Mouse (Mus musculus) yolk sac, embryonic 10.5 days (tissue): ENCODE measurements around the gene Mbnl1.
A peak's percentile ranks its signal among the peaks of the same experiment; 100 is the strongest.
"Not testable (repeated sequence)": the region's sequence is repeated elsewhere in the genome, so short reads cannot be mapped to it uniquely, and the experiment has no call there.

Experiments used
- DNase-seq: peaks from one replicate; pipeline ENCODE4 v3.0.0-alpha.2; 2017; ENCODE audit warnings: low spot score

Mbnl1 gene

GRCm38 (mm10) chr3:60489509-60489908 is 16.9 kb downstream of the Mbnl1 start:
- DNase-seq, result no peak

GRCm38 (mm10) chr3:60494774-60495535 is 22.3 kb downstream of the Mbnl1 start:
- DNase-seq, result not testable (repeated sequence)

DNA sequence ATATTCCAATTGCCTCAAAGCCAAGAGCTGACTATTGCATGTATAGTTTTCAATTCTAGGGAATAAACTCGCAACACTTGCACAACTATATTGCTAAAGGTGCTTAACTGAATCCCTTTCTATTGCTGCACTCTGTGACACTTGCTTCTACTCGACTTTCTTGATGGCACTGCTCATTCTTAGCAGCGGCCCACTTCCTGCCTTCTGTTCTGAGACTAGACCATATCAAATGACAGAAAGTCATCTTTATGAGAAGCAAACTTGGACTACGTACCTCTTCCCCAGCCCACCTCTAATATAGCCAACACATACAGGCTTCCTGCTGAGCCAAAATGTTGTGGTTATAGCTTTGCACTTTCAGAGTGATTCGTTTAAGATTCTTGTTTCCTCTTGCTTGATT is 23.6 kb downstream of the Mbnl1 start:
- DNase-seq, result no peak

GRCm38 (mm10) chr3:60498151-60498550 is 25.5 kb downstream of the Mbnl1 start:
- DNase-seq, result no peak

DNA sequence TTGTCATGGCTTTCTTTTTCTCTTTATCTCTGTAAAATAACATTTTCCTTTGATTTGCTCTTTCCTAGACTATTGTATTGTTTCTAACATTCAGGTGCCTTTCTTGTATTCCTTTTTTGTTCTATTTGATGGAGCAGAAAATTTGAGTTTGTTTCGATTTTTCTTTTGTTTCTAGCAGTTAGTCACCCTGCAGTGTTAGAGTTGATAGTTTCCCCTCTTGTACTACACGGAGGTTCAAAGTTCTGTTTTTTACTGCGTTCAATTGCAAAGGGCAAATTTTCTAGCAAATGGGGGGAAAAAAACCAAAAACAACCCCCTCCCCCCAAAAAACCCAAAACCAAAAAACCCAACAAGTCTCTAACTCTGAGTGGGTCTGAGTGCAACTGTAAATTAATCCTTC is 26.0 kb downstream of the Mbnl1 start:
- DNase-seq, result no peak

GRCm38 (mm10) chr3:60499157-60499578 is 26.5 kb downstream of the Mbnl1 start:
- no peak for DNase-seq

GRCm38 (mm10) chr3:60499718-60500450 is 27.3 kb downstream of the Mbnl1 start:
- peak; percentile 36 for DNase-seq

GRCm38 (mm10) chr3:60500571-60501527 is 28.2 kb downstream of the Mbnl1 start:
- DNase-seq, result peak; percentile 75

DNA sequence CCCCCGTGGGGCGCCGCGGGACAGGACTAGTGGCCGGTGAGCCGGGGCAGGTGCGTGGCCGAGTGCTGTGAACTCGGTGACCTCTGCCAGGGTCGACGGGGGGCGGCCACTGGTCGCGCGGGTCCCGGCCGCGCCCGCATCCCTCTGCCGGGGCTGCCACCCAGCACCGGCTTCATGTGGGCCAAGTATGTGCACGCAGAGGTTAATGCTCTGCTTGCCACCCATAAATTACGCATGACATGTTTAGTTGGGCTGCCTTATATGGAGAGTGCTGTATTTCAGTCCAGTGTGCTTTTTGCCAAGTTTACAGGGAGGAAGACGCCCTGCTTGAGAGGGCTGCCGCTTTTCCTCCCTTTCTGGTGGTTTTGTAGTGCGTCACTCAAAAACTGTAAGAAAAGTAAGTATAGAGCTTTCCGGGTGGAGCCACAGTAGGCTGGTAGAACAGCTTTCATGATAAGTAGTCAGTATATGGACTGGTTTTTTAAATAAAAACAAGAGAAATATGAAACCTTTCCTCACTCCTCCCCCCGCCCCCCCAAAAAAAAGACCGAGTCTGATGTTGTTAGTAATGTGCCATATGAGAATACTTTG is 29.0 kb downstream of the Mbnl1 start:
- peak; percentile 73 for DNase-seq

DNA sequence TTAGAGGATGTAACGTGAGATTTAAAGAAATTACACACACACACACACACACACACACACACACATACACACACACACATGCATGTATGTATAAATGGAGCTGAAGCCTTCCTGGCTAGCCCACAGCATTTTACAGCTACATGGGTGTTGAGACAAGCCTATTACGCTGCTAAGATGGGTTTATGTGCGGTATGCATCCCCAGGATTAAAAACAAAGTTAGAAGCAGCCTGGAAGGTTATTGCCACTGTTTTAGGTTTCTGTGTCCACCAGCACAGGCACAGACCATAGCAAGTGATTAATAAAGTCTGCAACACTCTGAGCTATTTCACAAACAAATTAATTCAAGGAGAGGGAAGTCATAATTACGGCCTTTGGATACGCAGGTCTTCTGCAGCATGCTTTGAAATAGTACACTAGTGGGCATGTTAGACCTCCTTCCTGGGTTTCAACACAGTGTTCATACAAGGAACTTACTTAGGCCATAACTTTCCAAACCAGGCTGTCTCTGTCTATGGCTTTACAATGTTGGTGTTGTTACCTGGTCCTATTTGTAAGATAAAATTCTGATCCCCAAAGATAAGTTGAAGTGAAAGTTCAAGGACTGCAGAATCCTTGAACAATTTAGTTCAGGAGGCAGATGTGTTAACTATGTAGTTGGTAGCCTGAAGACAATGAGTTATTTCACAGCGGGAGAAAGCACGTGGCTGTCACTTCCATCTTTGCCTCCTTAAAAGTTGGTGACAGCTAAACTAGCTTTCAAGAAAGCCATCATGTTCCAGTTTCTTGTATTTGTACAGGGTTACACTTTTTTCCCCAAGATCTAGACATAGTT is 29.7 kb downstream of the Mbnl1 start:
- DNase-seq, result no peak

- no peak for DNase-seq
Observed at GRCm38 (mm10) chr3:60503196-60503595, 30.6 kb downstream of the Mbnl1 start.

GRCm38 (mm10) chr3:60504775-60505430 is 32.3 kb downstream of the Mbnl1 start:
- DNase-seq, result no peak

GRCm38 (mm10) chr3:60506821-60507220 is 34.2 kb downstream of the Mbnl1 start:
- no peak for DNase-seq

DNA sequence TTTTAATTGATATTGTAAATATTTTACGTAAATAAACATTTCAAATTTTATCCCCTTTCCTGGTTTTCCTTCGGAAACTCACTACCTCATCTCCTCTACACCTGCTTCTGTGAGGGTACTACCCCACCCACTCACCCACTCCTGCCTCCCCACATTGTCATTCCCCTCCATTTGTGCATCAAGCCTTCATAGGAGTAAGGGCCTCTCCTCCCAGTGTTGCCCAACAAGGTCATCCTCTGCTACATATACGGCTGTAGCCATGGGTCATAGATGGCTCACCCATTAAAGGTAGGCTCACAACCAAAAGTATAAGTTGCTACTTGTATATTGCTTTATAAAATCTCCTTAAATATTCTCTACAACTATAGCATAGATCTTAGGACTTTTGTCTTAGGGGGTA is 34.9 kb downstream of the Mbnl1 start:
- DNase-seq, result no peak

GRCm38 (mm10) chr3:60507979-60508378 is 35.3 kb downstream of the Mbnl1 start:
- no peak for DNase-seq

DNA sequence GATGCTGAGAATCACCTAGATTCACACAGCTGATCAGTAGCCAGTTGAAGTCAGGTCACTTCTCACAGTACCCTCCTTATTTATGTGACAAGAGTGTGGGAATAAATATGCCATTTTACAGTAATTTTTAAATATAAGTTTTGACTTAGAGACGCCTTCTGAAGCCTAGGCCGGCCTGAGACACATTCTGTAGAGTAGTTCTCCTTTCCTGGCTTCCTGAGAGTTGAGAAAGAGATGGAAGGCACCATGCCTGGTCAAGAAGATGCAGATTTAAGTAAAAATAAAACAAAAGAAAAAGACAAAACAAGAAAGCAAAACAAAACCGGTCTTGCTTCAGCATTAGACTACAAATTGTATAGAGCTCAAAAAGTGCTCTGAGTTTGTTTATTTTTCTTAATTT is 38.6 kb downstream of the Mbnl1 start:
- no peak for DNase-seq

DNA sequence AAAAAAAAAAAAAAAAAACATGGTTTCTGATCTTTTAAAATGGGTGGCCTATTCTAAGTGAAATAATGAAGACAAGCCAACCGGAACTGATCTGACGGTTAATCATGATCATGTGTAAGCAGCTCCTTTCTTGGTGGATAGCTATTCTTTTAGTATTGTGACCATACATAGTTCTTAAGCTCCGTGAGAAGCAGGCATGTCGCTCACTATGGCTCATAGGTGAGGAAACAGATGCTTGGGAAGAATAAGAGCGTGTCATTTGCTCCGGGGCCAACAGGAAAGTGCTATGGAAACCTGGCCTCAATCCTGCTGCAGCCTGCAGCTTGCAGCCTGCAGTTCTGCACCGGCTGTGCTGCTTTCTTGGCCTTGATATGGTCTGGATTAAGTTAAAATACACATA is 40.7 kb downstream of the Mbnl1 start:
- no peak for DNase-seq

GRCm38 (mm10) chr3:60513746-60514145 is 41.1 kb downstream of the Mbnl1 start:
- DNase-seq, result no peak

- no peak for DNase-seq
Observed at GRCm38 (mm10) chr3:60515430-60515829, 42.8 kb downstream of the Mbnl1 start.

DNA sequence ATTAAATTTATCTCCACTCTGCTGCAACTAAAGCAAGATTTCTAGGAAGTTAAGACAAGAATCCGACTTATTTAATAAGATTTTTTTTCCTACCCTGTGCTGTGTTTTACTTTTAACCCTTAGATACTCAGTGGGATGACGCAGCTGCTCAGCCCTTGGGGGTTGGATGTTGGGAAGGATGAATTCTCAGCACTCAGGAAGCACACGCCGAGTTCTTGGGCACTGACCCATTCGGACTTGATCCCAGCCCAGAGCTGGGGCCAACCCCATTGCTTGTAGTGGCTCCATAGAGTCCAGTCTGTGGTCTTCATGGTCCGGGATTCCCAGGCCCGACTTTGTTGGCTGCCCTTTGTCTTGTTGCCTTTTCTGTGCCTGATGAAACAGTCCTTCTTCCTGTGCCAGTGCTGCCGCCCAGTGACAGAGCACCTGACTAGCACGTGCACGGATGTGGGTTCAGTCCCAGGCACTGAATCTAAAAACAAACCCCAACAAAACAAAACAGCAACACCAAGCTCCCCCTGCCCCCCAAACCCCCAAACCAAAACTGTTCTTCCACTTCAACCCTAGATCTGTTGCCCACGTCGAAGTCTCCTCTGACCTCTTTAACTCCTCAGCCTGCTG is 43.5 kb downstream of the Mbnl1 start:
- no peak for DNase-seq
